In the genomic region with DNA sequence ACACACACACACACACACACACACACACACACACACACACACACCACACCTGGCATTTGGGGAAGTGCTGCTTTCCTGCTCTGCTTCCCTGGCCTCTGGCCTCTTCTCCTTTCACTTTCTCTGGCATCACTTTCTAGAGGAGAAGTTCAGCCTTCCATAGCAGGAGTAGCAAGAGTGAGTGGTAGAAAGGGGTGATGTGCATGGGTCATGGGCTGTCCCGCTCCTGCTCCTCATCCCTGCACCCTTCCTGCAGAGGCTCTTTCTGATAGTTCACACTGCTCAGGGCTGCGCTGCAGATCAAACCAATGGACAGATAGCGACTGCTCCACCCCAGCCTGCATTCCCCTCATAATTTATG, we compare ENCODE assay signal across 26 mouse cellular contexts. TPM values are rescaled to one million over a fixed set of nuclear protein-coding genes. Genes with fewer than 3 reads are reported as not detected.
DNase-seq lines count a peak whose midpoint lies in the region; ATAC-seq and TF ChIP-seq lines count a peak whose summit lies in the region.
"Had no signal": no experiment of that assay in that cellular context is flagged by ENCODE, and none has a peak within 500 bp of the region (broad histone marks: within the 10 kb centered on the region; RNA-seq: fewer than 3 reads in every experiment).

No protein-coding gene starts in this region.

- DNase-seq in splenic B cell, adult 2 months (ENCODE audit: low read depth, low spot score): peak; percentile 79
- DNase-seq in cerebellum, adult 11-12 months: no peak
- DNase-seq in ovary, adult 18-20 months (ENCODE audit: low spot score): no peak
- DNase-seq: adrenal gland, postnatal 10 days; cerebellum, adult 9-10 months; gastrocnemius, postnatal 25 days; heart, adult 2 months; heart, postnatal 14 days; kidney, adult 9 months; kidney, postnatal 25 days; liver, embryonic 13.5 days; lung, embryonic 14.5 days; right cerebral cortex, postnatal 25 days; thymus, postnatal 14 days had no signal

- no peaks in the 10 kb centered on the region for H3K9me3 ChIP-seq in midbrain, embryonic 15.5 days
- H3K9me3 ChIP-seq in midbrain, embryonic 13.5 days: no peaks in the 10 kb centered on the region
- no peaks in the 10 kb centered on the region for H3K9me3 ChIP-seq in megakaryocyte, embryonic 14.5 days
- H3K9me3 ChIP-seq: embryonic facial prominence, embryonic 10.5 days; G1E; liver, embryonic 13.5 days had no signal

- ATAC-seq in midbrain, embryonic 15.5 days (replicated peaks): 0 out of 2 replicates have a peak, but pooled peaks have one; percentile 48
- ATAC-seq in midbrain, embryonic 13.5 days: no peak
- ATAC-seq: forebrain, embryonic 16.5 days had no signal

- no peak for TF ChIP-seq POLR2A in bone marrow macrophage, adult 2 months (IDR thresholded peaks at IDR 0.05; ENCODE audit: borderline replicate concordance, low read depth, low read length)

- no peaks in the 10 kb centered on the region for H3K36me3 ChIP-seq in midbrain, embryonic 15.5 days (replicated peaks)
- no peaks in the 10 kb centered on the region for H3K36me3 ChIP-seq in midbrain, embryonic 13.5 days
- H3K36me3 ChIP-seq in megakaryocyte, embryonic 14.5 days (replicated peaks; ENCODE audit: low read length): peaks cover 19% of the 10 kb centered on the region
- no peaks in the 10 kb centered on the region for H3K36me3 ChIP-seq in splenic B cell, adult 2 months (ENCODE audit: control insufficient read depth, insufficient read depth, low read length, poor library complexity, severe bottlenecking)
- H3K36me3 ChIP-seq: embryonic facial prominence, embryonic 10.5 days; G1E; heart, embryonic 13.5 days; hindbrain, embryonic 12.5 days; limb, embryonic 13.5 days; liver, embryonic 13.5 days; midbrain, embryonic 10.5 days had no signal

- H3K4me3 ChIP-seq in midbrain, embryonic 15.5 days: no peak overlapping the region
- H3K4me3 ChIP-seq in midbrain, embryonic 13.5 days (replicated peaks): no peak overlapping the region
- H3K4me3 ChIP-seq in bone marrow macrophage, adult 2 months (ENCODE audit: insufficient read depth, low read length): peak overlapping the region; percentile 10; the same call in 1 of the 2 replicates
- H3K4me3 ChIP-seq in megakaryocyte, embryonic 14.5 days (replicated peaks): peak overlapping the region; percentile 76
- H3K4me3 ChIP-seq: embryonic facial prominence, embryonic 10.5 days; heart, adult 2 months; heart, embryonic 13.5 days; hindbrain, embryonic 12.5 days; limb, embryonic 13.5 days; liver, embryonic 13.5 days; midbrain, embryonic 10.5 days had no signal

- H3K9ac ChIP-seq in midbrain, embryonic 15.5 days: no peak overlapping the region
- no peak overlapping the region for H3K9ac ChIP-seq in midbrain, embryonic 13.5 days (replicated peaks)
- H3K9ac ChIP-seq: heart, embryonic 13.5 days; hindbrain, embryonic 12.5 days; limb, embryonic 13.5 days; liver, embryonic 13.5 days; lung, embryonic 14.5 days had no signal

- H3K4me2 ChIP-seq in midbrain, embryonic 15.5 days: no peak overlapping the region
- no peak overlapping the region for H3K4me2 ChIP-seq in midbrain, embryonic 13.5 days (replicated peaks)
- H3K4me2 ChIP-seq: heart, embryonic 13.5 days; hindbrain, embryonic 12.5 days; limb, embryonic 13.5 days; liver, embryonic 13.5 days; lung, embryonic 14.5 days had no signal

- no peak overlapping the region for H3K27ac ChIP-seq in midbrain, embryonic 15.5 days
- no peak overlapping the region for H3K27ac ChIP-seq in midbrain, embryonic 13.5 days
- peak overlapping the region; percentile 47 for H3K27ac ChIP-seq in bone marrow macrophage, adult 2 months (ENCODE audit: insufficient read depth, low read depth, low read length)
- H3K27ac ChIP-seq: embryonic facial prominence, embryonic 10.5 days; heart, adult 2 months; heart, embryonic 13.5 days; hindbrain, embryonic 12.5 days; limb, embryonic 13.5 days; liver, embryonic 13.5 days; midbrain, embryonic 10.5 days had no signal

- 92% methylated on average over 3 of the region's 3 CpGs for WGBS in midbrain, embryonic 15.5 days
- WGBS in midbrain, embryonic 13.5 days: 89% methylated on average over 3 of the region's 3 CpGs

- H3K4me1 ChIP-seq in midbrain, embryonic 15.5 days: peaks cover 7% of the 10 kb centered on the region; the same call in 1 of the 2 replicates
- H3K4me1 ChIP-seq in midbrain, embryonic 13.5 days (replicated peaks): peaks cover 8% of the 10 kb centered on the region; the same call in 1 of the 2 replicates
- H3K4me1 ChIP-seq in bone marrow macrophage, adult 2 months (ENCODE audit: control insufficient read depth, insufficient read depth, low read length): peaks cover 40% of the 10 kb centered on the region
- H3K4me1 ChIP-seq in megakaryocyte, embryonic 14.5 days: peaks cover 99% of the 10 kb centered on the region
- H3K4me1 ChIP-seq: limb, embryonic 13.5 days; midbrain, embryonic 10.5 days had no signal

- TF ChIP-seq CTCF in bone marrow macrophage, adult 2 months (IDR thresholded peaks at IDR 0.05; ENCODE audit: low read depth, low read length): no peak

- H3K27me3 ChIP-seq in midbrain, embryonic 15.5 days (replicated peaks): no peaks in the 10 kb centered on the region
- no peaks in the 10 kb centered on the region for H3K27me3 ChIP-seq in midbrain, embryonic 13.5 days
- no peaks in the 10 kb centered on the region for H3K27me3 ChIP-seq in megakaryocyte, embryonic 14.5 days (replicated peaks)
- no peaks in the 10 kb centered on the region for H3K27me3 ChIP-seq in splenic B cell, adult 2 months (ENCODE audit: control insufficient read depth, insufficient read depth, low read length, poor library complexity, severe bottlenecking)
- H3K27me3 ChIP-seq: CH12.LX; heart, embryonic 13.5 days; hindbrain, embryonic 12.5 days; limb, embryonic 13.5 days; liver, embryonic 13.5 days had no signal

RNA-seq across cellular contexts. Expression of gene Inpp4a, which starts 9.1 kb away (rescaled TPM):
- 74.6 and 77.4 TPM in 2 replicates for polyA plus RNA-seq in midbrain, embryonic 15.5 days (2015; fragmentation: Nextera tagmentation; extraction: Ambion mirVana)
- 52.0 and 55.1 TPM in 2 replicates for polyA plus RNA-seq in midbrain, embryonic 13.5 days (2015; fragmentation: Nextera tagmentation; extraction: Ambion mirVana)
- 40.1 and 40.7 TPM in 2 replicates for polyA plus RNA-seq in bone marrow macrophage, adult 2 months (2012; ENCODE audit: insufficient read depth, insufficient read length, missing spikeins)
- polyA plus RNA-seq in megakaryocyte, embryonic 14.5 days (2012; ENCODE audit: insufficient read depth, low replicate concordance): 2.5 and 7.7 TPM in 2 replicates

Comparison
In these comparisons a context has a peak if more than half of its experiments do, and no peak if none do; other contexts are left out.
1. H3K4me3 ChIP-seq: peak in bone marrow macrophage, adult 2 months (single experiment) and megakaryocyte, embryonic 14.5 days (single experiment); none in midbrain, embryonic 15.5 days (single experiment) and midbrain, embryonic 13.5 days (single experiment).